8 mouse cellular contexts compared by ENCODE assay signal in the genomic region with DNA sequence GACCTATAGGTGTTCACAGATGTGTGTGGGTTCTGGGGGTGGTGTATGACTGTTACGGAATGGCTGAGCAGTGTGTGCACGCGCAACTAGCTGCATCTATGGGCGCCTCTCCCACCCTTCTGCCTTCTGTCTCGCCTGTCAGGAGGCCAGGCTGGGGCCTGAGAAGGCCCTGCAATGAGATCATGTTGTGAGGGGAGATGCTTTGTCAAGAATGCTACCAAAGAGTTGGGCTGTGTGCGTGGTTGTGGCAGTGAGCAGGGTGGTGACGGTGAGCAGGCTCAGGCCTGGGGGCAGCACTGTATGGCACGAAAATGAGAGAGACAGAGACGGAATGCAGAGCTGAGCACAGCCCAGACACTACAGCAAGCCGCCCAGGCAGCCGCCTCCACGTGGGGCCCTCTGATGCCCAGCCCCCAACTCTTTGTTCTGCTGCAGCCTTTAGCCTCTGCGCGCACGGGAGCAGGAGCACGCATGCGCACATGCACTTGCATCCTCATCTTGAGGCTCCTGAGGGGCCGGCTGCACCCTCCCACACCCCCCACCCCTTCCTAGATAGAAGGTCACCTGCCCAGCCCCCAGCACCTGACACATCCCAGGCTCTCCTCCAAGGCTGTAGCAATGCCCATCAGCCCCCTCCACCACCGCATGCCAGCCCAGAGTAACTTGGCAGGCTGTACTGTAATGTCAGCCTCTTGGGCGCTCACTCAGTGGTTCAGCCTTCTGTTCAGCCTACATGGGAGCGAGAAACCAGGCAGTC.
A peak's percentile ranks its signal among the peaks of the same experiment; 100 is the strongest.
DNase-seq lines count a peak whose midpoint lies in the region; ATAC-seq and TF ChIP-seq lines count a peak whose summit lies in the region.

No protein-coding gene starts in this region.

- peaks cover 3% of the 10 kb centered on the region; the same call in 1 of the 2 replicates for H3K36me3 ChIP-seq in midbrain, embryonic 16.5 days (ENCODE audit: control insufficient read depth, insufficient read depth, low read length)

- H3K27me3 ChIP-seq in midbrain, embryonic 16.5 days (ENCODE audit: control insufficient read depth, insufficient read depth, low read depth, low read length): no peaks in the 10 kb centered on the region

- DNase-seq in heart, adult 18-20 months: peak; percentile 62 to 74
- no peak for DNase-seq in heart, postnatal 25 days (ENCODE audit: low spot score)
- peak; percentile 85 to 90 for DNase-seq in cerebellum, postnatal 10 days
- DNase-seq in layer of hippocampus, adult 2 months (ENCODE audit: low spot score in 2 of 2): peak; percentile 57 to 66
- DNase-seq in yolk sac, embryonic 10.5 days (ENCODE audit: low spot score): peak; percentile 50
- DNase-seq in spleen, adult 18-20 months: no peak

- 4% methylated on average over 21 of the region's 21 CpGs for WGBS in midbrain, embryonic 16.5 days

- TF ChIP-seq CTCF in layer of hippocampus, adult 2 months (conservative IDR thresholded peaks at IDR 0.05): no peak

- H3K4me2 ChIP-seq in midbrain, embryonic 16.5 days (ENCODE audit: low read length): peak overlapping the region; percentile 41

- peak; percentile 42 for ATAC-seq in frontal cortex, adult (ENCODE audit: low TSS enrichment)
- peak; percentile 89 for ATAC-seq in midbrain, embryonic 16.5 days

- peak overlapping the region; percentile 67 for H3K9ac ChIP-seq in midbrain, embryonic 16.5 days (ENCODE audit: low read depth, low read length)

- H3K27ac ChIP-seq in layer of hippocampus, adult 2 months: peak overlapping the region; percentile 88
- H3K27ac ChIP-seq in midbrain, embryonic 16.5 days (ENCODE audit: low read length): peak overlapping the region; percentile 99

- H3K4me3 ChIP-seq in layer of hippocampus, adult 2 months: no peak overlapping the region
- H3K4me3 ChIP-seq in midbrain, embryonic 16.5 days (ENCODE audit: low read depth, low read length): no peak overlapping the region

- no peaks in the 10 kb centered on the region for H3K9me3 ChIP-seq in midbrain, embryonic 16.5 days (replicated peaks; ENCODE audit: control insufficient read depth, low read length, poor library complexity, severe bottlenecking)

- intact Hi-C loops in heart, postnatal 25 days (cut with DNase I): loop anchor here (5.0 kb wide), 1 partner anchor 42 kb away; no protein-coding TSS in a partner anchor

- peaks cover 60% of the 10 kb centered on the region for H3K4me1 ChIP-seq in midbrain, embryonic 16.5 days (ENCODE audit: control insufficient read depth, insufficient read depth, low read length)

Comparison
In these comparisons a context has a peak if more than half of its experiments do, and no peak if none do; other contexts are left out.
1. DNase-seq: peak in heart, adult 18-20 months (2 of 2), cerebellum, postnatal 10 days (2 of 2), layer of hippocampus, adult 2 months (2 of 2) and yolk sac, embryonic 10.5 days (single experiment); none in heart, postnatal 25 days (single experiment) and spleen, adult 18-20 months (0 of 2).